Mouse (Mus musculus): ENCODE results near the gene Kif1c. TPM values are rescaled to one million over a fixed set of nuclear protein-coding genes. Genes with fewer than 3 reads are reported as not detected.

Gene Kif1c
- polyA plus RNA-seq, 1 experiment from 2014 or later, result 4.9 TPM

DNA sequence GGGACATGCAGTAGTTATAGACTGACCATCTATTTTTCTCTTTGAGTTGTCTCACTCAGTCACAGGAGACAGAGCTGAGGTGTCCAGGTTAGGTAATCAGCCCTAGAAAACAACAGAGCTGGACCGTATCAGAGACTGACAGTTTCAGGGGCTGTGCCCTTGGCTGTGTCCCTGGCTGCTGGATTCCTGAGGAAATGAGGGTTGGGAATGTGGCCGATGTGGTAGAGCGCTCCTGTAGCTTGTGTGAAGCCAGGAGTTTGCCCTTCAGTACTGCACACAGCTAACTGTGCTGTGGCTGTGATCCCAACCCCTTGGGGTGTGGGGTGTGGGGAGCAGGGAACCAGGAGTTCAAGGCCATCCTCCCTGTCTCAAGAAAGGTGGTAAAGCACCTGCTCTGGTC is 20.7 kb downstream of the Kif1c start:
- Histone ChIP-seq H3K4me2 (replicated peaks) (no peak overlapping the region), H3K27me3 (ENCODE audit: control insufficient read depth, insufficient read depth, low read length) (no peaks in the 10 kb centered on the region), H3K4me1 (replicated peaks; ENCODE audit: control insufficient read depth, insufficient read depth, low read length) (no peaks in the 10 kb centered on the region), H3K9me3 (ENCODE audit: control insufficient read depth, low read length) (no peaks in the 10 kb centered on the region), H3K36me3 (replicated peaks; ENCODE audit: control insufficient read depth, insufficient read depth) (peaks cover 97% of the 10 kb centered on the region), H3K27ac (no peak overlapping the region), H3K9ac (no peak overlapping the region), H3K4me3 (replicated peaks; ENCODE audit: low read length) (no peak overlapping the region)
- DNase-seq (ENCODE audit: low spot score) (no peak), ATAC-seq (ENCODE audit: low FRiP score) (no peak)
- 96% methylated on average over 3 of the region's 3 CpGs for WGBS

DNA sequence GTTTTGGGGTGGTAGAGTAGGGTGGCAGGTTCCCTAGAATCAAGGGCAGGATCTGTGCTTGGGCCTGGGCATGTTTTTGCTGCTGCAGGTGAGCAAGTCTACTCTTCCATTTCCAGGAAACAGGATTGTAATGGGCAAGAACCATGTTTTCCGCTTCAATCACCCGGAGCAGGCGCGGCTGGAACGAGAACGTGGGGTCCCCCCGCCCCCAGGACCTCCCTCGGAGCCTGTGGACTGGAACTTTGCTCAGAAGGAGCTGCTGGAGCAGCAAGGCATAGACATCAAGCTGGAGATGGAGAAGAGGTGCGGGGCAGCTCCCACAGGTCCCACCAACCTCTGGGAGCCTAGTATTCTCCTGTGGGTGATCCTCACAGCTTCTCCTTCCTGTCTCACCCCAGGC is 24.4 kb downstream of the Kif1c start:
- ATAC-seq (ENCODE audit: low FRiP score) (no peak), DNase-seq (ENCODE audit: low spot score) (no peak)
- Histone ChIP-seq H3K27me3 (ENCODE audit: control insufficient read depth, insufficient read depth, low read length) (no peaks in the 10 kb centered on the region), H3K36me3 (replicated peaks; ENCODE audit: control insufficient read depth, insufficient read depth) (peaks cover 94% of the 10 kb centered on the region), H3K9me3 (ENCODE audit: control insufficient read depth, low read length) (no peaks in the 10 kb centered on the region), H3K9ac (no peak overlapping the region), H3K4me2 (replicated peaks) (no peak overlapping the region), H3K4me1 (replicated peaks; ENCODE audit: control insufficient read depth, insufficient read depth, low read length) (no peaks in the 10 kb centered on the region), H3K27ac (no peak overlapping the region), H3K4me3 (replicated peaks; ENCODE audit: low read length) (no peak overlapping the region)
- 96% methylated on average over 9 of the region's 9 CpGs for WGBS

DNA sequence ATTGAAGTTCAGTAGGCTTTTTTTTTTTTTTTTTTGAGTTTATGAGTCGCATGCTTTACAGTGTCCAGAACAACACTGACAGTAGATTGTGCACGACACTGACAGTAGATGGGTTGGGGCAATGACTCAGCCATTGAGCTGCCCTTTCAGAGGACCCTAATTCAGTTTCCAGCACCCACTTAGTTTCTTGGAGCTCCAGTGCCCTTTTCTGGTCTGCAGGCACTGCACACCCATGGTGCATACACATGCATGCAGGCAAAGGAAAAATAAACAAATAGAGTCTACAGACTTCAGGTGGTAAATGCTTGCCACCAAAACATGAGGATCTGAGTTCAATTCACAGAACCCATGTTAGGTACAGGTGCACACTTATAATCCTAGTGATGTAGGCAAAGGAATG is 26.2 kb downstream of the Kif1c start:
- no peaks in the 10 kb centered on the region for H3K4me1 ChIP-seq (replicated peaks; ENCODE audit: control insufficient read depth, insufficient read depth, low read length)
- ATAC-seq (ENCODE audit: low FRiP score), result no peak
- 100% methylated on average over 2 of the region's 2 CpGs for WGBS

DNA sequence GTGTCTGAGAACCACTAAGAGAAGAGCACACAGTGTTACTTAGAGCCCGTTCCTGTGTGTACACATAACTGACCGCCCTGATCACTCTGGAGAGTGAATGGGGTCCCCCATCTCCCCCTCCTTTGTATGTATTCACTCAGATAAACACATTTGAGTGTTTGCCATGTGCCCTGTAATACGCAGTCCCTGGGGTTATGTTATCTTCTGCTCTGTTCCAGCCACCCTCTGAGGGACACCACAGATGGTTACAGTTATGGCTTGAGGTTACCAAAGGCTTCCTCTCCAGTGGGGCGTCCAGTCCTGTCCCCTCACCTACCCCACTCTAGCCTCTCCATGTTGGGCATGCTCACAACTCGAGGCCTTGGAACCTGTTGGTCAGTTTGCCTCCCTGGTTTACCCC is 27.0 kb downstream of the Kif1c start:
- H3K36me3 ChIP-seq (replicated peaks; ENCODE audit: control insufficient read depth, insufficient read depth), result peaks cover 71% of the 10 kb centered on the region
- no peak overlapping the region for H3K27ac ChIP-seq
- H3K4me2 ChIP-seq (replicated peaks), result no peak overlapping the region
- H3K9me3 ChIP-seq (ENCODE audit: control insufficient read depth, low read length), result no peaks in the 10 kb centered on the region
- H3K27me3 ChIP-seq (ENCODE audit: control insufficient read depth, insufficient read depth, low read length), result no peaks in the 10 kb centered on the region
- WGBS, result 92% methylated on average over 5 of the region's 5 CpGs
- ATAC-seq (ENCODE audit: low FRiP score) (no peak), DNase-seq (ENCODE audit: low spot score) (no peak)
- no peak overlapping the region for H3K4me3 ChIP-seq (replicated peaks; ENCODE audit: low read length)
- no peak overlapping the region for H3K9ac ChIP-seq
- H3K4me1 ChIP-seq (replicated peaks; ENCODE audit: control insufficient read depth, insufficient read depth, low read length), result no peaks in the 10 kb centered on the region

More for the DNA sequence above, 26.2 kb downstream of the Kif1c start:
- H3K27ac ChIP-seq, result no peak overlapping the region
- no peak overlapping the region for H3K4me3 ChIP-seq (replicated peaks; ENCODE audit: low read length)
- no peaks in the 10 kb centered on the region for H3K9me3 ChIP-seq (ENCODE audit: control insufficient read depth, low read length)
- no peak overlapping the region for H3K4me2 ChIP-seq (replicated peaks)
- H3K9ac ChIP-seq, result no peak overlapping the region
- DNase-seq (ENCODE audit: low spot score), result no peak
- no peaks in the 10 kb centered on the region for H3K27me3 ChIP-seq (ENCODE audit: control insufficient read depth, insufficient read depth, low read length)
- peaks cover 79% of the 10 kb centered on the region for H3K36me3 ChIP-seq (replicated peaks; ENCODE audit: control insufficient read depth, insufficient read depth)

DNA sequence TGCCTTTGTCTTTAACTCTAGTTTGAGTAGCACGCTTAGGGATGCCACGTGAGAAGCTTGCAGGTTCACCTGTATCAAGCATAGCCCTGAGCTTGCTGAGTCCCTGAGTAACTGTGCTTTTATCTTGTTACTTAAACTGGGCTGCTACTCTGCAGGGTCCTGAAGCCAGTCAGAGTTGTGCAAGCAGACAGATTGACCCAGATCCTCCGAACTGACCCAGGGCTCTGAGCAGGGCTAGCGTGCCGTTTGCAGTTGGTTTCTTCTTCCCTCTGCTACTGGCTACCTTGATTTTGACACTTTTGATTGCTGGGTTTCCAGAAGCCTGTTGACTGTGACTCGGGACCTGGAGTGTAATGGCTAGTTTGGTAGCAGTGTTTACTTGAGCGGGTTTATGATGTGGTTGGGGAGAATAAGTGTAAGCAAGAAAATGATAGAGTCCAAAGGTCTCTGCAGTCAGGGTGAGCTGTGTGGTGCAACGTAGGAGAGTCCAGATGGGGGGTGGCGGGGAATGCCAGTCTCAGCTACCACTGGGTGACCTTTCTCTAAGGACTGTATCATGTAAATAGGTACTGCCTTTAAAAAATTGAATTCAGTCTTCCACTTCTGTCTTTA is 30.2 kb downstream of the Kif1c start:
- 84% methylated on average over 9 of the region's 9 CpGs for WGBS
- no peaks in the 10 kb centered on the region for H3K27me3 ChIP-seq (ENCODE audit: control insufficient read depth, insufficient read depth, low read length)
- DNase-seq (ENCODE audit: low spot score) (no peak), ATAC-seq (ENCODE audit: low FRiP score) (no peak)
- H3K36me3 ChIP-seq (replicated peaks; ENCODE audit: control insufficient read depth, insufficient read depth), result peaks cover 42% of the 10 kb centered on the region
- no peak overlapping the region for H3K4me3 ChIP-seq (replicated peaks; ENCODE audit: low read length)
- H3K9me3 ChIP-seq (ENCODE audit: control insufficient read depth, low read length), result no peaks in the 10 kb centered on the region
- no peaks in the 10 kb centered on the region for H3K4me1 ChIP-seq (replicated peaks; ENCODE audit: control insufficient read depth, insufficient read depth, low read length)
- H3K27ac ChIP-seq, result peak overlapping the region; percentile 39; the same call in 1 of the 2 replicates
- no peak overlapping the region for H3K4me2 ChIP-seq (replicated peaks)
- H3K9ac ChIP-seq, result no peak overlapping the region

DNA sequence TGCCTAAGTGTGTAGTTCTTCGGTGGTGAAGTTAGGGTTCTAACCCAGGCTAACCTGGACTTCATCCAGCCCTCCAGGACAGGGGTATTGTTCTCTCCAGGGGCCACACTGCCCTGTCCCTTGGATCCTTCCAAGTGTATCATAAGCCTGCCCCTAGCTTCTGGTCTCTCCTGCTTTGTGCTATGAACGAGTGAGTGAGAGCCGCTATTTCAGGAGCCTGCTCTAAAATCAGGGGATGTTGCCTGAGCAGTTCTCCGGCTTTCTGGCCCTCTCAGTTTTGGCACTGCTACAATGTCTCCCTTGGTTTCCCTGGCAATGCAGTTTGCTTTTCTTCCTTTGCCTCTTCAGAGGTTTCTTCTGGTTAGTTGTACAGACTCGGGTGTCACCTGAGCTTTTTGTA is 30.8 kb downstream of the Kif1c start:
- H3K9me3 ChIP-seq (ENCODE audit: control insufficient read depth, low read length), result no peaks in the 10 kb centered on the region
- peaks cover 36% of the 10 kb centered on the region for H3K36me3 ChIP-seq (replicated peaks; ENCODE audit: control insufficient read depth, insufficient read depth)
- H3K4me3 ChIP-seq (replicated peaks; ENCODE audit: low read length), result no peak overlapping the region
- H3K27ac ChIP-seq, result peak overlapping the region; percentile 39; the same call in 1 of the 2 replicates
- DNase-seq (ENCODE audit: low spot score), result peak; percentile 35
- H3K4me2 ChIP-seq (replicated peaks), result no peak overlapping the region
- no peak for ATAC-seq (ENCODE audit: low FRiP score)
- WGBS, result 62% methylated on average over 5 of the region's 5 CpGs
- no peaks in the 10 kb centered on the region for H3K4me1 ChIP-seq (replicated peaks; ENCODE audit: control insufficient read depth, insufficient read depth, low read length)
- no peak overlapping the region for H3K9ac ChIP-seq
- H3K27me3 ChIP-seq (ENCODE audit: control insufficient read depth, insufficient read depth, low read length), result no peaks in the 10 kb centered on the region

DNA sequence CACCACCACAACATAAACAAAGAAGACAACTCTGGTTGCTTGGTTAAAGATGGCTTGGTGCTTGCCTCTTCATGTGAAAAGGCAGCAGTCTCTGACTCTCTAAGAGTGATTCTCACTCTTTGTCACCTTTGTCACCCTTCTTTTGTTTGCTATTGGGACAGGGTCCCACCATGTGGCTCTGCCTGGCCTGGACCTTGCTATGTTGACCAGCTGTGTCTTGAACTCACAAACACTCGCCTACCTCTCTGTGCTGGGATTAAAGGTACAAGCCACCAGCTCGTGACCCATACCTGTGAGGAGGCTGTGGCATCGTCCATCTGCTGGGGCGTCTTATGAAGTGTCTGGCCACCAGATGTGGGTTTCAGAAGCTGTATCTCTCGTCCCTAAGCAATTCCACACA is 32.9 kb downstream of the Kif1c start:
- DNase-seq (ENCODE audit: low spot score), result no peak
- Histone ChIP-seq H3K4me2 (replicated peaks) (no peak overlapping the region), H3K27ac (no peak overlapping the region), H3K4me3 (replicated peaks; ENCODE audit: low read length) (no peak overlapping the region), H3K36me3 (replicated peaks; ENCODE audit: control insufficient read depth, insufficient read depth) (peaks cover 15% of the 10 kb centered on the region), H3K4me1 (replicated peaks; ENCODE audit: control insufficient read depth, insufficient read depth, low read length) (no peaks in the 10 kb centered on the region), H3K9ac (no peak overlapping the region), H3K27me3 (ENCODE audit: control insufficient read depth, insufficient read depth, low read length) (no peaks in the 10 kb centered on the region), H3K9me3 (ENCODE audit: control insufficient read depth, low read length) (no peaks in the 10 kb centered on the region)
- 73% methylated on average over 5 of the region's 5 CpGs for WGBS
- ATAC-seq (ENCODE audit: low FRiP score), result no peak

DNA sequence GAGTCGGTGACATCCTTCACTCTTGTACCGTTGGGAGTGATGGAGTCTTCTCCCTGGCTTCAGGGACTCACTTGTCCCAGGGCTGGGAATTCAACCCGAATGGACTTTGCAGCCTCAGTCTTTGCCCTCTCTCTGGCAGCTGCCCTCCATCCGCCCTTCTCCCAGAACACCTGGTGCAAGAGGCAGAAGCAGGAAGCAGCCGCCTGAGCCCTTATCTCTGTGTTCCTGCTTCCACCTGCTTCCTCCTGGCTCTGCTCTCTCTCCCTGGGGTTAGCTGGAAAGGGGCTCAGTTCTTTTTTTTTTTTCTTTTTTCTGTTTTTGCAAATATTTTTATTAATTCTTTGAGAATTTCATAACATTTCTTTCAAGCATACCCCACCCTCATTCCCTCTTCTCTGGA is 37.4 kb downstream of the Kif1c start:
- no peak overlapping the region for H3K4me3 ChIP-seq (replicated peaks; ENCODE audit: low read length)
- ATAC-seq (ENCODE audit: low FRiP score) (no peak), DNase-seq (ENCODE audit: low spot score) (no peak)
- H3K4me1 ChIP-seq (replicated peaks; ENCODE audit: control insufficient read depth, insufficient read depth, low read length), result no peaks in the 10 kb centered on the region
- WGBS, result 81% methylated on average over 5 of the region's 5 CpGs
- no peaks in the 10 kb centered on the region for H3K27me3 ChIP-seq (ENCODE audit: control insufficient read depth, insufficient read depth, low read length)
- H3K36me3 ChIP-seq (replicated peaks; ENCODE audit: control insufficient read depth, insufficient read depth), result no peaks in the 10 kb centered on the region
- no peak overlapping the region for H3K9ac ChIP-seq
- no peaks in the 10 kb centered on the region for H3K9me3 ChIP-seq (ENCODE audit: control insufficient read depth, low read length)
- H3K4me2 ChIP-seq (replicated peaks), result no peak overlapping the region
- H3K27ac ChIP-seq, result no peak overlapping the region

DNA sequence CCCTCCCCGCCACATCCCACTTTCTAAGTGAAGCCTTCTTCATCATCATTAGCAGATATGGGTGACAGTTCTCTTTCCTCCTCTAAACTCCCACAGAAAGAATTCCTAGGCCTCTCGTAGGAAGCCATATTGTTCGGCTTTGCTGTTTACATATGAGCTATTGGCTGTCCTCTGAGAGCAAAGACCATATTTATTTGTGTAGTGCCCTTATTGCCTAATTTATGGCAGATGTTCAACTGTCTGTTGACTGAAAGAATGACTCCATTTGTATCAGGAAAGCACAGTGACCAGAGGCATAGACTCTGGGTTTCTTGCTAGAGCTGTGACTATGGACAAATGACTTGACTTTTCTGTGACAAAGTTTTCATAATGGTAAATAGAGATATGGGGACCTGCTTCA is 41.3 kb downstream of the Kif1c start:
- Histone ChIP-seq H3K4me3 (replicated peaks; ENCODE audit: low read length) (no peak overlapping the region), H3K9me3 (ENCODE audit: control insufficient read depth, low read length) (no peaks in the 10 kb centered on the region), H3K4me1 (replicated peaks; ENCODE audit: control insufficient read depth, insufficient read depth, low read length) (no peaks in the 10 kb centered on the region), H3K9ac (no peak overlapping the region), H3K27ac (no peak overlapping the region), H3K36me3 (replicated peaks; ENCODE audit: control insufficient read depth, insufficient read depth) (no peaks in the 10 kb centered on the region), H3K27me3 (ENCODE audit: control insufficient read depth, insufficient read depth, low read length) (no peaks in the 10 kb centered on the region), H3K4me2 (replicated peaks) (no peak overlapping the region)
- 88% methylated on average over 3 of the region's 3 CpGs for WGBS
- DNase-seq (ENCODE audit: low spot score), result no peak
- no peak for ATAC-seq (ENCODE audit: low FRiP score)

DNA sequence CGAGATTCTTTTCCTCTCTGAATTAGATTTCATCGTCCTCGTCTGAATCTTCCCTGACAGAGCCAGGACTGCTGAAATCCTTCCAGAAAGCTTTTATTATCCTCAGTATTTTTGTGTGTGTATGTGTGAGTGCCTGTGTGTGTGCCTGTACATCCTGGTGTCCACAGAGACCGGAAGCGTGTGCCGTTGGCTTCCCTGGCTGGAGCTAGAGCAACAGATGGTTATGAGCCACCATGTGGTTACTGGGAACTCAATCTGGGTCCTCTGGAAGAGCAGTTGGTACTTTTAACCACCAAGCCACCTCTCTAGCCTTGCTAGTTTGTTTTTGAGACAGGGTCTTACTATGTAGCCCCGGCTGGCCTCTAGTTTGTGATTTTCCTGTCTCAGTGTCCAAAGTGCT is 41.8 kb downstream of the Kif1c start:
- no peaks in the 10 kb centered on the region for H3K9me3 ChIP-seq (ENCODE audit: control insufficient read depth, low read length)

More for the DNA sequence above, 41.8 kb downstream of the Kif1c start:
- no peak overlapping the region for H3K27ac ChIP-seq
- WGBS, result 85% methylated on average over 7 of the region's 7 CpGs
- H3K4me2 ChIP-seq (replicated peaks), result no peak overlapping the region
- H3K36me3 ChIP-seq (replicated peaks; ENCODE audit: control insufficient read depth, insufficient read depth), result no peaks in the 10 kb centered on the region
- no peaks in the 10 kb centered on the region for H3K4me1 ChIP-seq (replicated peaks; ENCODE audit: control insufficient read depth, insufficient read depth, low read length)
- no peak overlapping the region for H3K4me3 ChIP-seq (replicated peaks; ENCODE audit: low read length)
- ATAC-seq (ENCODE audit: low FRiP score) (no peak), DNase-seq (ENCODE audit: low spot score) (no peak)
- no peaks in the 10 kb centered on the region for H3K27me3 ChIP-seq (ENCODE audit: control insufficient read depth, insufficient read depth, low read length)
- no peak overlapping the region for H3K9ac ChIP-seq

Measured in hindbrain, embryonic 14.5 days (tissue).